Mouse (Mus musculus): ENCODE results near the gene Inpp4b. TPM values are rescaled to one million over a fixed set of nuclear protein-coding genes. Genes with fewer than 3 reads are reported as not detected.

Inpp4b gene
- total and polyA plus RNA-seq, 3 experiments = 7.3 to 73.4 (median 68.9) TPM

- no peaks in the 10 kb centered on the region for H3K27me3 ChIP-seq (ENCODE audit: control insufficient read depth, insufficient read depth, low read length)
- TF ChIP-seq POLR2A (IDR thresholded peaks at IDR 0.05; ENCODE audit: insufficient read depth, low read depth, low read length) (no peak), EP300 (IDR thresholded peaks at IDR 0.05; ENCODE audit: insufficient read depth, low read depth, low read length) (no peak), CTCF (IDR thresholded peaks at IDR 0.05) (no peak)
- DNase-seq = no peak
- H3K4me3 ChIP-seq = no peak overlapping the region
- no peak overlapping the region for H3K27ac ChIP-seq
- no peaks in the 10 kb centered on the region for H3K79me2 ChIP-seq (replicated peaks; ENCODE audit: control insufficient read depth, insufficient read depth, low read length)
- H3K36me3 ChIP-seq (ENCODE audit: control insufficient read depth, insufficient read depth, low read length) = no peaks in the 10 kb centered on the region
- no peaks in the 10 kb centered on the region for H3K4me1 ChIP-seq (ENCODE audit: control insufficient read depth, insufficient read depth, low read length)
- WGBS = 57% methylated on average over 3 of the region's 3 CpGs
- no peak overlapping the region for H3K9ac ChIP-seq (ENCODE audit: low read depth, low read length)
- intact Hi-C loops (cut with DNase I) = no loop called here
Observed at GRCm38 (mm10) chr8:81491706-81492204, 149.4 kb downstream of the Inpp4b start.

- WGBS = 84% methylated on average over 2 of the region's 2 CpGs
- H3K79me2 ChIP-seq (replicated peaks; ENCODE audit: control insufficient read depth, insufficient read depth, low read length) = no peaks in the 10 kb centered on the region
- no peaks in the 10 kb centered on the region for H3K36me3 ChIP-seq (ENCODE audit: control insufficient read depth, insufficient read depth, low read length)
- H3K27ac ChIP-seq = no peak overlapping the region
- H3K4me1 ChIP-seq (ENCODE audit: control insufficient read depth, insufficient read depth, low read length) = no peaks in the 10 kb centered on the region
- no peak for TF ChIP-seq CTCF (IDR thresholded peaks at IDR 0.05)
- intact Hi-C loops (cut with DNase I) = no loop called here
- H3K9ac ChIP-seq (ENCODE audit: low read depth, low read length) = no peak overlapping the region
- H3K27me3 ChIP-seq (ENCODE audit: control insufficient read depth, insufficient read depth, low read length) = no peaks in the 10 kb centered on the region
- DNase-seq = no peak
- no peak overlapping the region for H3K4me3 ChIP-seq
Observed at GRCm38 (mm10) chr8:81494823-81495222, 152.5 kb downstream of the Inpp4b start.

DNA sequence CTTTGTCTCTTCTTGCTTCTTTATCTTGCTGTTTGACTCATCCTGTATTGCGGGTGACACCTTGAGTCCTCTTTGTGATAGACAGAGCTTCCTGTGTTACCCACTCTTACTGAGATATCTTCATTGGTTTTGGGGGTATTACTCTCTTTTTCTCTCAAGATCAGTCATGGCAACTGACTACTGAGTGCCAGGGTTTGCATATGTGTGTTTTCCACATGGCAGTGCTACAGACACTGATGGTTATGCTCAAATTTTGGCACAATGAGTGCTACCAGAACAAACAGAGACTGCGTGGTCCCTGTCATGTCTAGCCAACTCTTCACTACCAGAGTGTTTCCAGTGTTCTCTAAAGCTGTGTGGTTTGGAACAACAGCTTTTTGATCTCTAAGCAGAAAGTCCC lies 155.3 kb downstream of the Inpp4b start:
- Histone ChIP-seq H3K27me3 (ENCODE audit: control insufficient read depth, insufficient read depth, low read length) (no peaks in the 10 kb centered on the region), H3K4me1 (ENCODE audit: control insufficient read depth, insufficient read depth, low read length) (no peaks in the 10 kb centered on the region), H3K36me3 (ENCODE audit: control insufficient read depth, insufficient read depth, low read length) (no peaks in the 10 kb centered on the region), H3K27ac (no peak overlapping the region), H3K79me2 (replicated peaks; ENCODE audit: control insufficient read depth, insufficient read depth, low read length) (no peaks in the 10 kb centered on the region), H3K9ac (ENCODE audit: low read depth, low read length) (no peak overlapping the region), H3K4me3 (no peak overlapping the region)
- DNase-seq = no peak
- TF ChIP-seq CTCF (IDR thresholded peaks at IDR 0.05) = no peak
- no peak for TF ChIP-seq EP300 (IDR thresholded peaks at IDR 0.05; ENCODE audit: insufficient read depth, low read depth, low read length)
- no peak for TF ChIP-seq POLR2A (IDR thresholded peaks at IDR 0.05; ENCODE audit: insufficient read depth, low read depth, low read length)
- WGBS = 73% methylated on average over 2 of the region's 2 CpGs
- intact Hi-C loops (cut with DNase I) = no loop called here

- Histone ChIP-seq H3K36me3 (ENCODE audit: control insufficient read depth, insufficient read depth, low read length) (no peaks in the 10 kb centered on the region), H3K27me3 (ENCODE audit: control insufficient read depth, insufficient read depth, low read length) (no peaks in the 10 kb centered on the region), H3K9ac (ENCODE audit: low read depth, low read length) (no peak overlapping the region), H3K79me2 (replicated peaks; ENCODE audit: control insufficient read depth, insufficient read depth, low read length) (no peaks in the 10 kb centered on the region), H3K4me1 (ENCODE audit: control insufficient read depth, insufficient read depth, low read length) (no peaks in the 10 kb centered on the region), H3K4me3 (no peak overlapping the region), H3K27ac (no peak overlapping the region)
- TF ChIP-seq CTCF (IDR thresholded peaks at IDR 0.05) = no peak
- no peak for TF ChIP-seq POLR2A (IDR thresholded peaks at IDR 0.05; ENCODE audit: insufficient read depth, low read depth, low read length)
- TF ChIP-seq EP300 (IDR thresholded peaks at IDR 0.05; ENCODE audit: insufficient read depth, low read depth, low read length) = no peak
- DNase-seq = no peak
- 67% methylated on average over 2 of the region's 2 CpGs for WGBS
- intact Hi-C loops (cut with DNase I) = no loop called here
Observed at GRCm38 (mm10) chr8:81502216-81502615, 159.9 kb downstream of the Inpp4b start.

- H3K27ac ChIP-seq = no peak overlapping the region
- H3K27me3 ChIP-seq (ENCODE audit: control insufficient read depth, insufficient read depth, low read length) = no peaks in the 10 kb centered on the region
- no peaks in the 10 kb centered on the region for H3K79me2 ChIP-seq (replicated peaks; ENCODE audit: control insufficient read depth, insufficient read depth, low read length)
- DNase-seq = no peak
- no peaks in the 10 kb centered on the region for H3K36me3 ChIP-seq (ENCODE audit: control insufficient read depth, insufficient read depth, low read length)
- H3K4me3 ChIP-seq = no peak overlapping the region
- intact Hi-C loops (cut with DNase I) = no loop called here
- TF ChIP-seq POLR2A (IDR thresholded peaks at IDR 0.05; ENCODE audit: insufficient read depth, low read depth, low read length) = no peak
- TF ChIP-seq CTCF (IDR thresholded peaks at IDR 0.05) = no peak
- TF ChIP-seq EP300 (IDR thresholded peaks at IDR 0.05; ENCODE audit: insufficient read depth, low read depth, low read length) = no peak
- WGBS = 68% methylated on average over 2 of the region's 2 CpGs
- H3K9ac ChIP-seq (ENCODE audit: low read depth, low read length) = no peak overlapping the region
- H3K4me1 ChIP-seq (ENCODE audit: control insufficient read depth, insufficient read depth, low read length) = no peaks in the 10 kb centered on the region
Observed at GRCm38 (mm10) chr8:81502982-81503381, 160.6 kb downstream of the Inpp4b start.

GRCm38 (mm10) chr8:81512826-81513225 lies 170.5 kb downstream of the Inpp4b start:
- DNase-seq = no peak
- no peak for TF ChIP-seq POLR2A (IDR thresholded peaks at IDR 0.05; ENCODE audit: insufficient read depth, low read depth, low read length)
- no peak for TF ChIP-seq EP300 (IDR thresholded peaks at IDR 0.05; ENCODE audit: insufficient read depth, low read depth, low read length)
- no peak for TF ChIP-seq CTCF (IDR thresholded peaks at IDR 0.05)
- intact Hi-C loops (cut with DNase I) = no loop called here
- no peak overlapping the region for H3K9ac ChIP-seq (ENCODE audit: low read depth, low read length)
- no peak overlapping the region for H3K4me3 ChIP-seq
- no peaks in the 10 kb centered on the region for H3K79me2 ChIP-seq (replicated peaks; ENCODE audit: control insufficient read depth, insufficient read depth, low read length)
- no peaks in the 10 kb centered on the region for H3K27me3 ChIP-seq (ENCODE audit: control insufficient read depth, insufficient read depth, low read length)
- no peaks in the 10 kb centered on the region for H3K36me3 ChIP-seq (ENCODE audit: control insufficient read depth, insufficient read depth, low read length)
- no peaks in the 10 kb centered on the region for H3K4me1 ChIP-seq (ENCODE audit: control insufficient read depth, insufficient read depth, low read length)
- H3K27ac ChIP-seq = no peak overlapping the region
